Mouse (Mus musculus) cerebellum, adult 2 months (tissue): ENCODE data around the gene Stoml3.

Experiments used
- CTCF ChIP-seq: fragments of 200-500 bp; IDR thresholded peaks from 2 replicates; pipeline ENCODE4 v1.5.1; 2011; ENCODE audit warnings: low read depth, mild to moderate bottlenecking, control low read depth, low read length, moderate library complexity, borderline replicate concordance; ENCODE audit not compliant: insufficient read depth
- POLR2A ChIP-seq: fragments of 200-500 bp; IDR thresholded peaks from 2 replicates; pipeline ENCODE4 v1.6.1; 2011; ENCODE audit warnings: low read length, control low read depth, borderline replicate concordance; ENCODE audit not compliant: insufficient read depth

DNA sequence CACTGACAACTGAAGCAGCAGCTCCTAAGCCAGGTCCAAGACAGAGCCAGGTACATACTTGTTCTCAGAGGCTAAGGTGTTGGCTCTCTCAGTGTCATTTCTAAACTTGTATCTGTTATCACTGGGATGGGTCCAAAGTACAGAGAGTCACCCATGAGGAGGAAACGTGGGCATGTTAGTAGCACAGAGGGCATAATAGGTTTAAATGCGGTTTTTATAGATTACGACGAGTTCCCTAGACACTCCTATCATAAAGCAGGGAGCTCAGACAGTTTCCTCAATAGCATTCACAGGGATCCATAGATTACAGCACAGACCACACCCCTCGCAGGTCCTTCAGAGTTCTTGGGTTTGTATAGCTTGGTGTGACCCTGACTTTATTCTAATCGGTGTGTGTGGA lies 34.4 kb upstream of the Stoml3 start:
- no peak for TF ChIP-seq CTCF
- no peak for TF ChIP-seq POLR2A
